14 mouse cellular contexts compared by ENCODE assay signal in genomic region chr8:57801197-57801596, GRCm38 (mm10).
A peak's percentile ranks its signal among the peaks of the same experiment; 100 is the strongest.
DNase-seq lines count a peak whose midpoint lies in the region; ATAC-seq and TF ChIP-seq lines count a peak whose summit lies in the region.
"Had no signal": no experiment of that assay in that cellular context is flagged by ENCODE, and none has a peak within 500 bp of the region (broad histone marks: within the 10 kb centered on the region; RNA-seq: fewer than 3 reads in every experiment).

No protein-coding gene starts in this region.

- peak; percentile 26 for DNase-seq in CD4-positive, CD25-positive, alpha-beta regulatory T cell, adult 2 months (ENCODE audit: low read depth, low spot score)
- no peak for DNase-seq in liver
- peak; percentile 15 for DNase-seq in lung, postnatal 14 days
- DNase-seq in thymus, postnatal 25 days, result peak; percentile 3
- DNase-seq in layer of hippocampus, adult 9-11 months, result no peak
- no peak for DNase-seq in midbrain, postnatal 0 days (ENCODE audit: low spot score)
- DNase-seq: adrenal gland, postnatal 25 days; embryo, embryonic 11 days; spleen, adult 18-20 months had no signal

- H3K27ac ChIP-seq in liver, embryonic 12.5 days, result no peak overlapping the region
- no peak overlapping the region for H3K27ac ChIP-seq in midbrain, postnatal 0 days (ENCODE audit: low read depth, low read length)
- H3K27ac ChIP-seq: forebrain, embryonic 12.5 days; left cerebral cortex, adult 2 months; neural tube, embryonic 15.5 days had no signal

- H3K9me3 ChIP-seq in liver, embryonic 12.5 days (replicated peaks), result no peaks in the 10 kb centered on the region
- no peaks in the 10 kb centered on the region for H3K9me3 ChIP-seq in midbrain, postnatal 0 days (ENCODE audit: low read length)
- H3K9me3 ChIP-seq: forebrain, embryonic 12.5 days; neural tube, embryonic 15.5 days had no signal

- H3K4me1 ChIP-seq in liver, embryonic 12.5 days, result peaks cover 9% of the 10 kb centered on the region; the same call in 1 of the 2 replicates
- no peaks in the 10 kb centered on the region for H3K4me1 ChIP-seq in midbrain, postnatal 0 days (ENCODE audit: insufficient read depth, low read length)

- no peak overlapping the region for H3K9ac ChIP-seq in liver, embryonic 12.5 days
- H3K9ac ChIP-seq in midbrain, postnatal 0 days (replicated peaks; ENCODE audit: low read length, poor library complexity, severe bottlenecking), result no peak overlapping the region
- H3K9ac ChIP-seq: forebrain, embryonic 12.5 days; neural tube, embryonic 15.5 days had no signal

- no peak overlapping the region for H3K4me3 ChIP-seq in liver, embryonic 12.5 days
- no peak overlapping the region for H3K4me3 ChIP-seq in midbrain, postnatal 0 days (ENCODE audit: low read depth, low read length)
- H3K4me3 ChIP-seq: forebrain, embryonic 12.5 days; left cerebral cortex, adult 2 months; neural tube, embryonic 15.5 days had no signal

- no peaks in the 10 kb centered on the region; the same call in 1 of the 2 replicates for H3K27me3 ChIP-seq in liver, embryonic 12.5 days (replicated peaks)
- H3K27me3 ChIP-seq in midbrain, postnatal 0 days (ENCODE audit: insufficient read depth, low read length), result no peaks in the 10 kb centered on the region; the same call in 1 of the 2 replicates
- H3K27me3 ChIP-seq: neural tube, embryonic 15.5 days had no signal

- WGBS in liver, embryonic 12.5 days (ENCODE audit: insufficient replicate concordance), result 27% methylated on average over 4 of the region's 4 CpGs
- 82% methylated on average over 4 of the region's 4 CpGs for WGBS in midbrain, postnatal 0 days

- no peaks in the 10 kb centered on the region for H3K36me3 ChIP-seq in liver, embryonic 12.5 days
- no peaks in the 10 kb centered on the region for H3K36me3 ChIP-seq in midbrain, postnatal 0 days (ENCODE audit: insufficient read depth, low read length)
- H3K36me3 ChIP-seq: forebrain, embryonic 12.5 days; neural tube, embryonic 15.5 days had no signal

- no peak for TF ChIP-seq CTCF in midbrain, postnatal 0 days (IDR thresholded peaks at IDR 0.05)

- 0 out of 2 replicates have a peak overlapping the region, but pooled peaks have one; percentile 20 for H3K4me2 ChIP-seq in liver, embryonic 12.5 days
- no peak overlapping the region for H3K4me2 ChIP-seq in midbrain, postnatal 0 days (ENCODE audit: low read depth, low read length, poor library complexity, severe bottlenecking)
- H3K4me2 ChIP-seq: forebrain, embryonic 12.5 days; neural tube, embryonic 15.5 days had no signal

- no peak for ATAC-seq in CD4-positive, CD25-positive, alpha-beta regulatory T cell, adult 4 months
- no peak for ATAC-seq in liver, embryonic 12.5 days
- no peak for ATAC-seq in midbrain, postnatal 0 days (ENCODE audit: low FRiP score)

Comparison
In these comparisons a context has a peak if more than half of its experiments do, and no peak if none do; other contexts are left out.
1. DNase-seq: peak in CD4-positive, CD25-positive, alpha-beta regulatory T cell, adult 2 months (single experiment), lung, postnatal 14 days (single experiment) and thymus, postnatal 25 days (single experiment); none in liver (single experiment), layer of hippocampus, adult 9-11 months (single experiment) and midbrain, postnatal 0 days (single experiment).